Mouse (Mus musculus): ENCODE data around the gene Anpep.

GRCm38 (mm10) chr7:79894790-79895189, 33.9 kb upstream of the Anpep start:
- TF ChIP-seq CTCF (IDR thresholded peaks at IDR 0.05; ENCODE audit: low read depth, low read length) = no peak
- no peak for TF ChIP-seq GATA1 (IDR thresholded peaks at IDR 0.05; ENCODE audit: borderline replicate concordance, low read length)
- TF ChIP-seq GATA2 (IDR thresholded peaks at IDR 0.05; ENCODE audit: borderline replicate concordance, low read depth, low read length) = no peak

Data from G1E (cell line).